Mouse (Mus musculus) liver, embryonic 16.5 days (tissue): Measurements from ENCODE around the gene Ctla4. TPM values are rescaled to one million over a fixed set of nuclear protein-coding genes. Genes with fewer than 3 reads are reported as not detected.

Experiments used
- ATAC-seq: fragments of 200-750 bp; cut with Nextera tagmentation; 2 replicates; pipeline ENCODE4 v1.8.0; 2017; ENCODE audit warnings: low read depth, mild to moderate bottlenecking, moderate number of reproducible peaks, moderate library complexity
- H3K27ac ChIP-seq: fragments of 300-500 bp; sonication (generic); 2 replicates; pipeline ENCODE4 v1.5.1; 2014; ENCODE audit warnings: mild to moderate bottlenecking, low read length
- H3K27me3 ChIP-seq: fragments of 300-500 bp; sonication (generic); 2 replicates; pipeline ENCODE4 v1.6.1; 2014; ENCODE audit warnings: low read depth, low read length, mixed read lengths; ENCODE audit not compliant: control insufficient read depth, insufficient read depth
- H3K36me3 ChIP-seq: fragments of 300-500 bp; sonication (generic); 2 replicates; pipeline ENCODE4 v1.6.1; 2014; ENCODE audit warnings: mild to moderate bottlenecking; ENCODE audit not compliant: control insufficient read depth, insufficient read depth
- H3K4me1 ChIP-seq: fragments of 300-500 bp; sonication (generic); 2 replicates; pipeline ENCODE4 v1.6.1; 2014; ENCODE audit warnings: low read depth, low read length, mixed read lengths; ENCODE audit not compliant: control insufficient read depth
- H3K4me2 ChIP-seq: fragments of 300-500 bp; sonication (generic); 2 replicates; pipeline ENCODE4 v1.6.1; 2014; ENCODE audit warnings: low read depth, low read length, mixed read lengths
- H3K4me3 ChIP-seq: fragments of 300-500 bp; sonication (generic); 2 replicates; pipeline ENCODE4 v1.5.1; 2014; ENCODE audit warnings: low read depth, mild to moderate bottlenecking, low read length
- H3K9ac ChIP-seq: fragments of 300-500 bp; sonication (generic); 2 replicates; pipeline ENCODE4 v1.6.1; 2014; ENCODE audit warnings: low read depth, low read length
- H3K9me3 ChIP-seq: fragments of 300-500 bp; sonication (generic); replicated peaks from 2 replicates; pipeline ENCODE4 v1.6.1; 2016; ENCODE audit warnings: low read length; ENCODE audit not compliant: control insufficient read depth
- WGBS: fragments of 180-500 bp; shearing (Covaris S2); extraction: QIAGEN DNeasy Blood & Tissue Kit; methylation state at CpG from one replicate; pipeline ENCODE4 v1.1.7; 2014; ENCODE audit not compliant: insufficient replicate concordance; 5-methylcytosine and 5-hydroxymethylcytosine counted together
- polyA plus RNA-seq: library from polyadenylated mRNA; unstranded; fragments of >200 nt; fragmentation: Nextera tagmentation; extraction: Ambion mirVana; gene quantifications from 2 replicates; pipeline ENCODE4 v1.2.1, GENCODE M21; 2015

The Ctla4 gene
- polyA plus RNA-seq, 1 experiment from 2014 or later, result not detected

GRCm38 (mm10) chr1:60930397-60930796 is 43.6 kb downstream of the Ctla4 start:
- 65% methylated on average over 7 of the region's 7 CpGs for WGBS
- H3K4me2 ChIP-seq, result no peak overlapping the region
- no peaks in the 10 kb centered on the region for H3K36me3 ChIP-seq
- ATAC-seq, result no peak
- no peak overlapping the region for H3K9ac ChIP-seq
- H3K4me1 ChIP-seq, result no peaks in the 10 kb centered on the region
- H3K9me3 ChIP-seq, result no peaks in the 10 kb centered on the region
- H3K4me3 ChIP-seq, result no peak overlapping the region
- no peak overlapping the region for H3K27ac ChIP-seq
- no peaks in the 10 kb centered on the region for H3K27me3 ChIP-seq

- no peak for ATAC-seq
Observed at GRCm38 (mm10) chr1:60935968-60936581, 49.3 kb downstream of the Ctla4 start.

GRCm38 (mm10) chr1:60936963-60937711 is 50.3 kb downstream of the Ctla4 start:
- Histone ChIP-seq H3K9me3 (no peaks in the 10 kb centered on the region), H3K27me3 (no peaks in the 10 kb centered on the region), H3K36me3 (no peaks in the 10 kb centered on the region), H3K4me3 (no peak overlapping the region), H3K4me1 (no peaks in the 10 kb centered on the region), H3K4me2 (no peak overlapping the region), H3K27ac (no peak overlapping the region), H3K9ac (no peak overlapping the region)
- WGBS, result 42% methylated on average over 6 of the region's 6 CpGs
- no peak for ATAC-seq

More at GRCm38 (mm10) chr1:60935968-60936581, 49.3 kb downstream of the Ctla4 start:
- 50% methylated on average over 8 of the region's 8 CpGs for WGBS
- no peak overlapping the region for H3K4me2 ChIP-seq
- H3K4me3 ChIP-seq, result no peak overlapping the region
- no peak overlapping the region for H3K27ac ChIP-seq
- no peaks in the 10 kb centered on the region for H3K4me1 ChIP-seq
- H3K36me3 ChIP-seq, result no peaks in the 10 kb centered on the region
- H3K27me3 ChIP-seq, result no peaks in the 10 kb centered on the region
- H3K9me3 ChIP-seq, result no peaks in the 10 kb centered on the region
- H3K9ac ChIP-seq, result no peak overlapping the region

- no peak overlapping the region for H3K4me3 ChIP-seq
- ATAC-seq, result no peak
- no peak overlapping the region for H3K9ac ChIP-seq
- no peaks in the 10 kb centered on the region for H3K4me1 ChIP-seq
- no peaks in the 10 kb centered on the region for H3K9me3 ChIP-seq
- H3K4me2 ChIP-seq, result no peak overlapping the region
- H3K36me3 ChIP-seq, result no peaks in the 10 kb centered on the region
- 56% methylated on average over 2 of the region's 2 CpGs for WGBS
- no peak overlapping the region for H3K27ac ChIP-seq
- no peaks in the 10 kb centered on the region for H3K27me3 ChIP-seq
Observed at GRCm38 (mm10) chr1:60938256-60938655, 51.5 kb downstream of the Ctla4 start.

GRCm38 (mm10) chr1:60938974-60939373 is 52.2 kb downstream of the Ctla4 start:
- Histone ChIP-seq H3K4me2 (no peak overlapping the region), H3K4me3 (no peak overlapping the region), H3K27ac (no peak overlapping the region), H3K36me3 (no peaks in the 10 kb centered on the region), H3K4me1 (no peaks in the 10 kb centered on the region), H3K9ac (no peak overlapping the region), H3K27me3 (no peaks in the 10 kb centered on the region), H3K9me3 (no peaks in the 10 kb centered on the region)
- no peak for ATAC-seq
- whole genome bisulfite sequencing, result 54% methylated on average over 5 of the region's 5 CpGs

- ATAC-seq, result no peak
- Histone ChIP-seq H3K4me1 (no peaks in the 10 kb centered on the region), H3K4me2 (no peak overlapping the region), H3K4me3 (no peak overlapping the region), H3K9me3 (no peaks in the 10 kb centered on the region), H3K27me3 (no peaks in the 10 kb centered on the region), H3K9ac (no peak overlapping the region), H3K36me3 (no peaks in the 10 kb centered on the region), H3K27ac (no peak overlapping the region)
- WGBS, result 41% methylated on average over 3 of the region's 3 CpGs
Observed at GRCm38 (mm10) chr1:60940023-60940422, 53.2 kb downstream of the Ctla4 start.

GRCm38 (mm10) chr1:60940620-60941019 is 53.8 kb downstream of the Ctla4 start:
- Histone ChIP-seq H3K4me2 (no peak overlapping the region), H3K9ac (no peak overlapping the region), H3K9me3 (no peaks in the 10 kb centered on the region), H3K27ac (no peak overlapping the region), H3K36me3 (no peaks in the 10 kb centered on the region), H3K27me3 (no peaks in the 10 kb centered on the region), H3K4me3 (no peak overlapping the region), H3K4me1 (no peaks in the 10 kb centered on the region)
- 52% methylated on average over 1 of the region's 1 CpGs for WGBS
- no peak for ATAC-seq

- Histone ChIP-seq H3K4me2 (no peak overlapping the region), H3K4me1 (no peaks in the 10 kb centered on the region), H3K27me3 (no peaks in the 10 kb centered on the region), H3K9me3 (no peaks in the 10 kb centered on the region), H3K9ac (no peak overlapping the region), H3K27ac (no peak overlapping the region), H3K4me3 (no peak overlapping the region), H3K36me3 (no peaks in the 10 kb centered on the region)
- WGBS, result 85% methylated on average over 5 of the region's 5 CpGs
- no peak for ATAC-seq
Observed at GRCm38 (mm10) chr1:60941056-60942048, 54.6 kb downstream of the Ctla4 start.
